Mouse (Mus musculus) stomach, embryonic 16.5 days (tissue): ENCODE results near the gene Vmn1r213. TPM values are rescaled to one million over a fixed set of nuclear protein-coding genes. Genes with fewer than 3 reads are reported as not detected.

Experiments used
- ATAC-seq: fragments of 200-750 bp; cut with Nextera tagmentation; 2 replicates; pipeline ENCODE4 v1.8.0; 2017; ENCODE audit warnings: moderate number of reproducible peaks, moderate TSS enrichment; ENCODE audit not compliant: insufficient read depth, low FRiP score
- H3K27ac ChIP-seq: fragments of 300-500 bp; sonication (generic); 2 replicates; pipeline ENCODE4 v1.5.1; 2014; ENCODE audit warnings: low read length
- H3K27me3 ChIP-seq: fragments of 300-500 bp; sonication (generic); 2 replicates; pipeline ENCODE4 v1.6.1; 2014; ENCODE audit warnings: low read length, control low read depth, mixed read lengths; ENCODE audit not compliant: control insufficient read depth, insufficient read depth
- H3K36me3 ChIP-seq: fragments of 300-500 bp; sonication (generic); 2 replicates; pipeline ENCODE4 v1.6.1; 2014; ENCODE audit warnings: low read length; ENCODE audit not compliant: control insufficient read depth, insufficient read depth
- H3K4me1 ChIP-seq: fragments of 300-500 bp; sonication (generic); 2 replicates; pipeline ENCODE4 v1.6.1; 2014; ENCODE audit warnings: low read length, control low read depth, mixed read lengths; ENCODE audit not compliant: control insufficient read depth, insufficient read depth
- H3K4me2 ChIP-seq: fragments of 300-500 bp; sonication (generic); 2 replicates; pipeline ENCODE4 v1.6.1; 2014; ENCODE audit warnings: low read depth, low read length, mixed read lengths
- H3K4me3 ChIP-seq: fragments of 300-500 bp; sonication (generic); replicated peaks from 2 replicates; pipeline ENCODE4 v1.5.1; 2014; ENCODE audit warnings: mild to moderate bottlenecking, low read length
- H3K9ac ChIP-seq: fragments of 300-500 bp; sonication (generic); 2 replicates; pipeline ENCODE4 v1.6.1; 2014; ENCODE audit warnings: low read length
- H3K9me3 ChIP-seq: fragments of 300-500 bp; sonication (generic); replicated peaks from 2 replicates; pipeline ENCODE4 v1.6.1; 2016; ENCODE audit warnings: low read length, control low read depth; ENCODE audit not compliant: control insufficient read depth
- WGBS: fragments of 180-500 bp; shearing (Covaris S2); extraction: QIAGEN DNeasy Blood & Tissue Kit; methylation state at CpG from one replicate; pipeline ENCODE4 v1.1.7; 2014; 5-methylcytosine and 5-hydroxymethylcytosine counted together
- polyA plus RNA-seq: library from polyadenylated mRNA; unstranded; fragments of >200 nt; fragmentation: Nextera tagmentation; extraction: Ambion mirVana; gene quantifications from 2 replicates; pipeline ENCODE4 v1.2.1, GENCODE M21; 2015

The Vmn1r213 gene
- polyA plus RNA-seq = not detected in 2 replicates

DNA sequence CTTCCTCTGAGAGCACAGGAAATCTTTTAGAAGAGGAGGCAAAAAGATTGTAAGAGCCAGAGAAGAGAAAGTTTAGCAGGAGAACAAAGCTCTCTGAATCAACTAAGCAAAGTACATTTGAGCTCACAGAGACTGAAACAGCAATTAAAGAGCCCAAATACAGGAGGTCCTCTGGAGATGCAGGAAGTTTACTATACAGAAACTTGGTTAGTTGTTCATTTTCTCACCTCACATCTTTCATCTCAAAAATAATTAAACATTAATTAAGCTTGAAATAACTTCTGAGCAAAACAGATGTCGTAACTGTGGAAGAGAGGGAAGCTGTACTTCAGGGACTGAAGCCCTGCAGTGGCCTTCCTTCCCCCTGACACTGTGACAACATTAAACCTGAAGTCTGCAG lies at the start of gene Vmn1r213:
Gene Vmn1r213, plus strand, starts transcription at position 301 of the 400 bp plus-strand sequence.
- no peaks in the 10 kb centered on the region for H3K4me1 ChIP-seq
- no peaks in the 10 kb centered on the region for H3K36me3 ChIP-seq
- no peak within 1 kb of the TSS for H3K4me2 ChIP-seq
- no peak for ATAC-seq
- H3K27ac ChIP-seq = no peak within 1 kb of the TSS
- no peak within 1 kb of the TSS for H3K4me3 ChIP-seq
- H3K9me3 ChIP-seq = no peaks in the 10 kb centered on the region
- 69% methylated on average over 1 of the region's 1 CpGs for WGBS
- H3K9ac ChIP-seq = no peak within 1 kb of the TSS
- H3K27me3 ChIP-seq = no peaks in the 10 kb centered on the region

DNA sequence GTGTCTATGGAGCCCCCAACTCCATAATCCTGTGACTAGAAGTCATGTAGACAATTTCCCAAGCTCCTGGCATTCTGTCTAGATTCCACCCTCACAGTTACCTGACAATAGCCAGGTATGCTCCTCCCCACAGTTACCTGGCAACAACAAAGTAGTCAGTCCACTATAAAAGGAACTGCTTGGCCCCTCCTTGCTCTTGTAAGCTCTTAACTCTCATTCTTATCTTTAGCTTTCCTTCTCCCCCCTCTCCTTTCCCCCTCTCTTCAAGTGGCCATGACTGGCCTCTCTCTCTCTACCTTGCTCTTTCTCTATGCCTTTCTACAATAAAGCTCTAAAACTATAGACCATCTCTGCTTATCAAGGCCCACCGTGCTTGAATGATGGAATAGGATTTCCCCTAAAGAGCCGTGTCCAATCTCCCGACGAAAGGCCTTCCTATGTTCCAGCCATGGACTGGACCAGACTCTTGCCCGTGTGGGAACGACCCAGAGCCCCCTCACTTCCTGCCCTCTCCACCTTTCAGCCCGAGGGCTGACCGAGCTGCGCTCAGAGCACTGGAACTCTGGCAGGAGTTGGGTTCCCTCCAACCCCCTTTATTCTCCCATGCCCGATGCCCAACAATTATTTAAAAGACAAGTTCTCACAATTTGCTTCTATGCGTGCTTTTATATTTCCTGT lies 17.1 kb upstream of the Vmn1r213 start:
- ATAC-seq = no peak

DNA sequence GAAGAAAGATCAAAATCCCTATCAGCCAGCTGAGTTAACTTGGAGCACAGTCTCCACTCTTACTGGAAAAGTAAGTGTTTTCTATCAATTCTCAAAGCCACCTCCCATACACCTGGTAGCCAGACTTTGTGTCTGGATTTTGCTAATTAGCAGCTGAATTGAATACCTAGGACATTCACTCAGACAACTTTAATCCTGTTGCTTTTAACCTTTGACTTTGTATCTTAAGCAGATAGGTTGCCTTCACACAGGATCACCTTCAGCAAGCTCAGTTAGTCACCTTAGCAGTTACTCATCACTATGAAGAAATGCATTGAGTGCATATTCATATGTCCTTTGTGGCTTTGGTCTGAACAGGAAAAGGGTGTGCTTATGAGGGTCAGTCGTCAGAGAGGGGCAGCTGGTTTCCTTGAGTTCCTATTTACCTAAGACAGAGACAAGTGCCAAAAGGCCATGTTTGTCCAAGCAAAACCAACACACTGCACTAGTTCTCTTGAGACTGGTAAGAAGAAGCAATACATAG lies 15.2 kb upstream of the Vmn1r213 start:
- H3K4me3 ChIP-seq = no peak overlapping the region
- H3K4me2 ChIP-seq = no peak overlapping the region
- no peaks in the 10 kb centered on the region for H3K9me3 ChIP-seq
- ATAC-seq = no peak
- H3K36me3 ChIP-seq = no peaks in the 10 kb centered on the region
- H3K27ac ChIP-seq = no peak overlapping the region
- no peaks in the 10 kb centered on the region for H3K27me3 ChIP-seq
- 32% methylated on average over 1 of the region's 1 CpGs for WGBS
- no peaks in the 10 kb centered on the region for H3K4me1 ChIP-seq
- no peak overlapping the region for H3K9ac ChIP-seq

More for the DNA sequence above, 17.1 kb upstream of the Vmn1r213 start:
- H3K4me3 ChIP-seq = no peak overlapping the region
- H3K27ac ChIP-seq = no peak overlapping the region
- H3K4me2 ChIP-seq = no peak overlapping the region
- H3K9ac ChIP-seq = no peak overlapping the region
- no peaks in the 10 kb centered on the region for H3K36me3 ChIP-seq
- H3K4me1 ChIP-seq = no peaks in the 10 kb centered on the region
- H3K9me3 ChIP-seq = no peaks in the 10 kb centered on the region
- H3K27me3 ChIP-seq = no peaks in the 10 kb centered on the region
- WGBS = 85% methylated on average over 11 of the region's 11 CpGs

DNA sequence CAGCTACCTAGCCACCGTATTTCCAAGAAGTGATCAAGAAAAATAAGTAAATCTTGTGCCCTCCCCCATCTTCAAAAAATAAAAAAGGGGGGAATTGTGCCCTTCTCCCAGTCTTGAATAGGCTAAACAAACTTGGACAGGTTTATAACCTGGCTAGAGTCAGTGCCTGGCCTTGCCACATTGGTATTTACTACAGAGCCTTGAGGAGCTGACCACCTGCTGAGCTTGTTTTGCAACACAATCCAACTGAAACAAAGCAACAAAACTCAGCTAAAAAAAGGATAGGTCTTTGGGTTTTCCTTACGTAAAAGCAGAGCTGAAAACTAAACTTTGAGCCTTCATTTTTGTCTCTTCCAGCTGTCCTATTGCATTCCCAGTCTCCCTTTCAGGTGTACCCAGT lies 14.7 kb upstream of the Vmn1r213 start:
- WGBS = 68% methylated on average over 2 of the region's 2 CpGs
- Histone ChIP-seq H3K36me3 (no peaks in the 10 kb centered on the region), H3K27me3 (no peaks in the 10 kb centered on the region), H3K9ac (no peak overlapping the region), H3K4me3 (no peak overlapping the region), H3K4me1 (no peaks in the 10 kb centered on the region), H3K4me2 (no peak overlapping the region), H3K9me3 (no peaks in the 10 kb centered on the region), H3K27ac (no peak overlapping the region)
- ATAC-seq = no peak

DNA sequence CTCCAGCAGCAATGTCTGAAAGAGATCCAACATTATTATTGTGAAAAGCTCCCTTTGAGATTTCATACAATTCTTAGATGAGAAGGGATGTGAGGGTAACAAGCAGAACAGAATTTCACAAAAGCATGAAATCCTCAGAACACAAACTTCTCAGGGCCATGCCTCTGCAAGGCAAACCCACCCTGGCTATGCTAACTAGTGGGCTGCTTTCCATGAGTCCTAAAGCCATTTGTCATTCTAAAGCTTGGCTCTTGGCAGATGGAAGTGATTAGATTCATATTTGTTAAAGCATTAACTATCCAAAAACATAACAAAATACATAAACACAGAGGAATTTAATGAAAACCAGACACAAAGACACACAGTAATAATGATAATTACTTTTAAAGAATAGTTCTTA lies 10.7 kb downstream of the Vmn1r213 start:
- no peak overlapping the region for H3K9ac ChIP-seq
- no peak overlapping the region for H3K4me2 ChIP-seq
- H3K9me3 ChIP-seq = no peaks in the 10 kb centered on the region
- ATAC-seq = no peak
- no peak overlapping the region for H3K4me3 ChIP-seq
- H3K27me3 ChIP-seq = no peaks in the 10 kb centered on the region
- no peaks in the 10 kb centered on the region for H3K36me3 ChIP-seq
- no peak overlapping the region for H3K27ac ChIP-seq
- no peaks in the 10 kb centered on the region for H3K4me1 ChIP-seq

DNA sequence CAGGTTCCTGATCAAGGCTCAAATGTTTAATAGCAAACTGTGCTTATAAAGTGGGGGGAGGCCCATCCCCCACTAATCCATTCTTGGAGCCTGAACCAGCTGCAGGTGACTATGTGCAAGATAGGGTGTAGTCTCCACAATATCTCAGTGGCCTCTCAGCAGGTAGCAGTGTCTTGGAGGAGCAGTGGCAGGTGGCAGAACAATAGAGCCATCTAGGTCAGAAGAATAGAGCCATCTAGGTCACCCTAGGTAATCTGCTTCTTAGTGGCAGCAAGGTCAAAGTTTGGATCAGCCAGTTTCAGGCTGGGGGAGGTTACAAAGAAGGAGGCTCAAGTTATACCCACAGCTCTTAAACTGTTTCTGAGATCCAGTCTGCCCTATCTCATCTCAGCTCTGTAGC lies 17.4 kb downstream of the Vmn1r213 start:
- ATAC-seq = no peak
- no peaks in the 10 kb centered on the region for H3K27me3 ChIP-seq
- H3K36me3 ChIP-seq = no peaks in the 10 kb centered on the region
- no peak overlapping the region for H3K9ac ChIP-seq
- no peaks in the 10 kb centered on the region for H3K4me1 ChIP-seq
- no peak overlapping the region for H3K27ac ChIP-seq
- no peak overlapping the region for H3K4me3 ChIP-seq
- no peaks in the 10 kb centered on the region for H3K9me3 ChIP-seq
- H3K4me2 ChIP-seq = no peak overlapping the region

DNA sequence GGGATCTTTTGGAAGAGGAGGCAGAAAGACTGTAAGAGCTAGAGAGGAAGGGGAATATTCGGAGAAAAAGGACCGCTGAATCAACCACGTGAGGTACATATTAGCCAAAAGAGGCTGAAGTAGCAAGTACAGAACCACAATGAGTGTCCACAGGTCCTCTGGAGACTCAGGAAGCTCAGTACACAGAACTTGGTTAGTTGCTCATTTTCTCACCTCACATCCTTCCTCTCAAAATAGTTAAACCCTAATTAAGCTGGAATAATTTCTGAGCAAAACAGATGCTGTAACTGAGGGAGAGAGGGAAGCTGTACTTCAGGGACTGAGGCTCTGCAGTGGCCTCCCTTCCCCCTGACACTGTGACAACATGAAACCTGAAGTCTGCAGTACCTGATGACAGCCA lies 22.7 kb downstream of the Vmn1r213 start, which contains the start of gene Vmn1r214:
Gene Vmn1r214, plus strand, starts transcription at position 301 of the 400 bp plus-strand sequence.
- H3K4me2 ChIP-seq = no peak within 1 kb of the TSS
- no peaks in the 10 kb centered on the region for H3K27me3 ChIP-seq
- H3K4me3 ChIP-seq = no peak within 1 kb of the TSS
- no peaks in the 10 kb centered on the region for H3K36me3 ChIP-seq
- no peak for ATAC-seq
- WGBS = 79% methylated on average over 3 of the region's 3 CpGs
- no peak within 1 kb of the TSS for H3K27ac ChIP-seq
- no peaks in the 10 kb centered on the region for H3K4me1 ChIP-seq
- H3K9me3 ChIP-seq = no peaks in the 10 kb centered on the region
- no peak within 1 kb of the TSS for H3K9ac ChIP-seq

DNA sequence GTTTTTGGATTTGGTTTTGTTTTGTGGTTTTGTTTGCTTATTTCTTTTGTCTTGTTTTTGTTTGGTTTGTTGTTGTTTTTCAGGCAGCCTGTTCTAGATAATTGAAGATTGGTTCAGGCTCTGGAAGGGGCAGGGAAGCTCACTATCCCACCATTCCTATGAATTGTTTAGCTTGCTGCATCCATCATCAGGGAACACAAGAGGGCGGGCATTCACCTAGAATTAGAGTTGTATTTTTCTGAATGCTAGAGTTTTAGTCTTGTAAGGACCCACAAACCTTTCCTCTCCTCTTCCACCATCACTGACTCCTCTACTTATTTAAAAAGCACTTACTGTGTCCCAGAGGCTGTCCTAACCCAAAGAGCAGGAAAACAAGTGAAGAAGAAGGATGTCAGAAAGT lies 50.3 kb downstream of the Vmn1r213 start:
- H3K4me1 ChIP-seq = no peaks in the 10 kb centered on the region
- no peaks in the 10 kb centered on the region for H3K9me3 ChIP-seq
- H3K36me3 ChIP-seq = no peaks in the 10 kb centered on the region
- no peaks in the 10 kb centered on the region for H3K27me3 ChIP-seq
- no peak for ATAC-seq
- H3K4me3 ChIP-seq = no peak overlapping the region
- 44% methylated on average over 1 of the region's 1 CpGs for WGBS
- no peak overlapping the region for H3K9ac ChIP-seq
- H3K4me2 ChIP-seq = no peak overlapping the region
- H3K27ac ChIP-seq = no peak overlapping the region
